Mouse (Mus musculus): Measurements from ENCODE around the gene Dusp6. TPM values are rescaled to one million over a fixed set of nuclear protein-coding genes. Genes with fewer than 3 reads are reported as not detected.

Dusp6 gene
- total and polyA plus RNA-seq, 2 experiments from 2014 or later: 32.5 to 65.3 TPM

DNA sequence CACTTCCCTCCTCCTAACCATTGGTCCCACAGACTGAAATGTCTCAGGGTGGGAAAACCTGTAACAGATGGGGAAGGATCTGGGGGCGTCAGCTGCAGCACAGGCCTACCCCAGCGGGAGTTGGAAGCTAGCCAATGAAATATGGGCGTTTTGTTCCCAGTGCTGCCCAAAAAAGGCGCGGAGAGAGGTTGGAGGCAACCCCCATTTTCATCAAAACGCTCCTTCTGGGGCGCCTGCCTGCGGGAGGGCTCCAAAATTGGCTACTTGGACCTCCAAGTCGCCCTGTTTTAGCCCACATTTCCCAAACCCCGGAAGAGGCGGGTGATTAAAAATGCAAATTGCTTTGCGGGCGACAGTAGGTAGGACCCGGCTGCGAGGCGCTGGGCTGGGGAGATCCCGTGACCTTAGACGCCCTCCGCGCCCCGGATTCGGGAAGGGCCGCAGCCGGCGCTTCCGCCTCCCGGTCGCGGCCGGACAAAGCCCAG lies 1.8 kb upstream of the Dusp6 start:
- Histone ChIP-seq H3K4me3 (ENCODE audit: low read length) (peak overlapping the region; percentile 78), H3K27ac (peak overlapping the region; percentile 96), H3K27me3 (ENCODE audit: insufficient read depth, low read length) (no peaks in the 10 kb centered on the region), H3K4me1 (ENCODE audit: insufficient read depth, low read length) (no peaks in the 10 kb centered on the region), H3K36me3 (ENCODE audit: insufficient read depth, low read length) (no peaks in the 10 kb centered on the region), H3K9ac (replicated peaks; ENCODE audit: low read length) (peak overlapping the region; percentile 76), H3K9me3 (ENCODE audit: low read length) (no peaks in the 10 kb centered on the region), H3K4me2 (ENCODE audit: low read depth, low read length) (peak overlapping the region; percentile 94)
- ATAC-seq: peak; percentile 10; the same call in 1 of the 2 replicates
- 0% methylated on average over 30 of the region's 30 CpGs for WGBS
- no peak for TF ChIP-seq CTCF (IDR thresholded peaks at IDR 0.05; ENCODE audit: low read depth)
- peak; percentile 84 for DNase-seq (ENCODE audit: low spot score)

DNA sequence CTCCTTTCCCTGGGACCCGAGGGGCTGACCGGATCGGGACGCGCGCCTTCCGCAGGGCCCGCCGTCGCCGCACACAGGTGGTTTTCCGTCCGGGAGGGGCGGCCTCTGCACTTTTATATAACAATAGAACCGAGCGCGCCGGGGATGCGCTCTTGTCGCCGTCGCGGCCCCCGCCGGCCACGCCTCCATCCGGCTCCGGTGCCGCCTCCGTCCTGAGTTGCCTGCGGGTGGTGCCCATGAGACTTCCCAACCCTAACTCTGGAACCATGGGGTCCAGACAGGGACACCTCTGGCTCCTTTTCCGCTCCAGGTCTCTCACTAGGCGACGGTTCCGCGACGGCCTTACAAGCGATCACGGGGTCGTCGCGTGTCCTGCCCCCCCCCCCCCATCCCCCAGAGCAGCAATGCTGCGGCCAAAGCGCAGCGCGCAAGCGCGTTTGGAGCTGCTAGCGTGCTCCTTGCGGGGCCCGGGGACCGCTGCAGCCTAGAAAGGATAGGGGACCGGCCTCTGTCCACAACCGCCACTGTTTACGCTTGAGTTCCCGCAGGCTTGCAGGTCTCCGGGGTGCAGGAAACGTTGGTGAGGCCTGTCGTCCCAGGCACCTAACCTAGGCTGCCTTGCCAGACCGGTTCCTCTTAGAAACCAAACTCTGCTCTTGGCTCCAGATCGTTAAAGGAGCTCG lies 1.3 kb upstream of the Dusp6 start:
- no peak; the same call in 1 of the 2 replicates for TF ChIP-seq CTCF (IDR thresholded peaks at IDR 0.05; ENCODE audit: low read depth)
- no peaks in the 10 kb centered on the region for H3K4me1 ChIP-seq (ENCODE audit: insufficient read depth, low read length)
- WGBS: 0% methylated on average over 62 of the region's 62 CpGs
- ATAC-seq (peak; percentile 67), DNase-seq (ENCODE audit: low spot score) (peak; percentile 89)
- H3K4me3 ChIP-seq (ENCODE audit: low read length): peak overlapping the region; percentile 78
- H3K27me3 ChIP-seq (ENCODE audit: insufficient read depth, low read length): no peaks in the 10 kb centered on the region
- H3K9me3 ChIP-seq (ENCODE audit: low read length): no peaks in the 10 kb centered on the region
- H3K9ac ChIP-seq (replicated peaks; ENCODE audit: low read length): peak overlapping the region; percentile 76
- no peaks in the 10 kb centered on the region for H3K36me3 ChIP-seq (ENCODE audit: insufficient read depth, low read length)
- H3K27ac ChIP-seq: peak overlapping the region; percentile 96
- H3K4me2 ChIP-seq (ENCODE audit: low read depth, low read length): peak overlapping the region; percentile 94

GRCm38 (mm10) chr10:99262319-99262866 lies 638 bp upstream of the Dusp6 start:
- Histone ChIP-seq H3K27ac (peak overlapping the region; percentile 96), H3K27me3 (ENCODE audit: insufficient read depth, low read length) (no peaks in the 10 kb centered on the region), H3K9me3 (ENCODE audit: low read length) (no peaks in the 10 kb centered on the region), H3K36me3 (ENCODE audit: insufficient read depth, low read length) (no peaks in the 10 kb centered on the region), H3K4me2 (ENCODE audit: low read depth, low read length) (peak overlapping the region; percentile 94), H3K4me3 (ENCODE audit: low read length) (peak overlapping the region; percentile 78), H3K4me1 (ENCODE audit: insufficient read depth, low read length) (no peaks in the 10 kb centered on the region), H3K9ac (replicated peaks; ENCODE audit: low read length) (peak overlapping the region; percentile 76)
- no peak; the same call in 1 of the 2 replicates for TF ChIP-seq CTCF (IDR thresholded peaks at IDR 0.05; ENCODE audit: low read depth)
- ATAC-seq: peak; percentile 21; the same call in 1 of the 2 replicates
- under 1% methylated on average over 20 of the region's 20 CpGs for WGBS
- peak; percentile 53 for DNase-seq (ENCODE audit: low spot score)

DNA sequence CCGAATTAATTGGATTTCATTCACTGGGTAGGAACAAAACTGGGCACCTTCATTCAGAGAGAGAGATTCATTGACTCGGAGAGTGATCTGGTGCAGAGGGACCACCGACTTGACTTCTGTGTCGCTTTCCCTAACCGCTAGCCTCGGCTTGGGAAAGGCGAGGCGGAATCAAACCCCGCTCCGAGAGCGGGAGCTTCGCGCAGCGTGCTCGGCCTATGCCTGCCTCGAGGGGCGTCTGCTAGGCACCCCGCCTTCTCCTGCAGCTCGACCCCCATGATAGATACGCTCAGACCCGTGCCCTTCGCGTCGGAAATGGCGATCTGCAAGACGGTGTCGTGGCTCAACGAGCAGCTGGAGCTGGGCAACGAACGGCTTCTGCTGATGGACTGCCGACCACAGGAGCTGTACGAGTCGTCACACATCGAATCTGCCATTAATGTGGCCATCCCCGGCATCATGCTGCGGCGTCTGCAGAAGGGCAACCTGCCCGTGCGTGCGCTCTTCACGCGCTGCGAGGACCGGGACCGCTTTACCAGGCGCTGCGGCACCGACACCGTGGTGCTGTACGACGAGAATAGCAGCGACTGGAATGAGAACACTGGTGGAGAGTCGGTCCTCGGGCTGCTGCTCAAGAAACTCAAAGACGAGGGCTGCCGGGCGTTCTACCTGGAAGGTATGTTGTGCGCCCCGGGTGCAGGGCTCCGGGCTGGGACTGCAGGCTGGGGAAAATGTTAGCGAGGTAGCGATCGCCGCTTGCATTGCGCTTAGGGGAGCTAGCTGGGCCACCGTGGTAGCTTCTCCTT lies 589 bp downstream of the Dusp6 start:
- no peak for TF ChIP-seq CTCF (IDR thresholded peaks at IDR 0.05; ENCODE audit: low read depth)

GRCm38 (mm10) chr10:99264301-99265010 lies 1.4 kb downstream of the Dusp6 start:
- Histone ChIP-seq H3K9ac (replicated peaks; ENCODE audit: low read length) (peak overlapping the region; percentile 84), H3K4me1 (ENCODE audit: insufficient read depth, low read length) (peaks cover 10% of the 10 kb centered on the region), H3K4me2 (ENCODE audit: low read depth, low read length) (peak overlapping the region; percentile 94), H3K27ac (peak overlapping the region; percentile 95), H3K4me3 (ENCODE audit: low read length) (peak overlapping the region; percentile 78), H3K36me3 (ENCODE audit: insufficient read depth, low read length) (no peaks in the 10 kb centered on the region), H3K9me3 (ENCODE audit: low read length) (no peaks in the 10 kb centered on the region), H3K27me3 (ENCODE audit: insufficient read depth, low read length) (no peaks in the 10 kb centered on the region)
- ATAC-seq: no peak
- peak; percentile 43 for DNase-seq (ENCODE audit: low spot score)
- TF ChIP-seq CTCF (IDR thresholded peaks at IDR 0.05; ENCODE audit: low read depth): no peak
- WGBS: 1% methylated on average over 26 of the region's 26 CpGs

More for the DNA sequence above, 589 bp downstream of the Dusp6 start:
- H3K9me3 ChIP-seq (ENCODE audit: low read length): no peaks in the 10 kb centered on the region
- DNase-seq (ENCODE audit: low spot score) (peak; percentile 68), ATAC-seq (peak; percentile 55)
- H3K9ac ChIP-seq (replicated peaks; ENCODE audit: low read length): peak overlapping the region; percentile 84
- no peaks in the 10 kb centered on the region for H3K36me3 ChIP-seq (ENCODE audit: insufficient read depth, low read length)
- WGBS: under 1% methylated on average over 66 of the region's 66 CpGs
- no peaks in the 10 kb centered on the region for H3K27me3 ChIP-seq (ENCODE audit: insufficient read depth, low read length)
- H3K27ac ChIP-seq: peak overlapping the region; percentile 95
- 0 out of 2 replicates have a peak, but pooled peaks cover 3% of the 10 kb centered on the region for H3K4me1 ChIP-seq (ENCODE audit: insufficient read depth, low read length)
- peak overlapping the region; percentile 94 for H3K4me2 ChIP-seq (ENCODE audit: low read depth, low read length)
- H3K4me3 ChIP-seq (ENCODE audit: low read length): peak overlapping the region; percentile 78

Data from hindbrain, postnatal 0 days (tissue).